In genomic region chr2:150663255-150663654, GRCm38 (mm10) we compare ENCODE assay signal across 10 mouse cellular contexts. TPM values are rescaled to one million over a fixed set of nuclear protein-coding genes. Genes with fewer than 3 reads are reported as not detected.
DNase-seq lines count a peak whose midpoint lies in the region; ATAC-seq lines count a peak whose summit lies in the region.
"Had no signal": no experiment of that assay in that cellular context is flagged by ENCODE, and none has a peak within 500 bp of the region (broad histone marks: within the 10 kb centered on the region; RNA-seq: fewer than 3 reads in every experiment).

No protein-coding gene starts in this region.

- DNase-seq in heart, adult 11 months: peak; percentile 96
- no peak for DNase-seq in heart, postnatal 36 days
- DNase-seq in right cerebral cortex, postnatal 36 days (ENCODE audit: low spot score in 2 of 2): peak; percentile 18 to 62
- no peak for DNase-seq in right cerebral cortex, postnatal 4 days
- no peak for DNase-seq in kidney, adult 9 months
- no peak for DNase-seq in cerebellum, adult 11 months

- H3K36me3 ChIP-seq in intestine, embryonic 16.5 days (ENCODE audit: control insufficient read depth, insufficient read depth, low read length): no peaks in the 10 kb centered on the region

- no peaks in the 10 kb centered on the region for H3K27me3 ChIP-seq in intestine, embryonic 16.5 days (replicated peaks; ENCODE audit: control insufficient read depth, insufficient read depth, low read length)

- no peaks in the 10 kb centered on the region for H3K9me3 ChIP-seq in intestine, embryonic 16.5 days (ENCODE audit: control insufficient read depth, low read length)
- H3K9me3 ChIP-seq: midbrain, embryonic 12.5 days had no signal

- H3K27ac ChIP-seq in intestine, embryonic 16.5 days (ENCODE audit: low read length): peak overlapping the region; percentile 49; the same call in 1 of the 2 replicates
- H3K27ac ChIP-seq: midbrain, embryonic 12.5 days had no signal

- no peak overlapping the region for H3K4me3 ChIP-seq in intestine, embryonic 16.5 days (ENCODE audit: low read length)
- H3K4me3 ChIP-seq: midbrain, embryonic 12.5 days had no signal

- 62% methylated on average over 9 of the region's 9 CpGs for WGBS in intestine, embryonic 16.5 days

- intact Hi-C loops in heart, postnatal 36 days (cut with DNase I): no loop called here

- no peak overlapping the region for H3K4me2 ChIP-seq in intestine, embryonic 16.5 days (ENCODE audit: low read depth, low read length)
- H3K4me2 ChIP-seq: midbrain, embryonic 12.5 days had no signal

- peaks cover 11% of the 10 kb centered on the region for H3K4me1 ChIP-seq in intestine, embryonic 16.5 days (ENCODE audit: control insufficient read depth, insufficient read depth, low read length)

- no peak for ATAC-seq in intestine, embryonic 16.5 days
- no peak for ATAC-seq in monocyte, adult 5-6 weeks (replicated peaks; ENCODE audit: insufficient number of reproducible peaks, low FRiP score, low TSS enrichment, poor library complexity, severe bottlenecking)

- H3K9ac ChIP-seq in intestine, embryonic 16.5 days (ENCODE audit: low read depth, low read length): no peak overlapping the region
- H3K9ac ChIP-seq: midbrain, embryonic 12.5 days had no signal

RNA-seq across cellular contexts. Expression of gene Acss1, which starts 5.0 kb away (rescaled TPM):
- total RNA-seq in heart, postnatal 36 days (2021): 100 to 1,000 TPM; 257 to 310 TPM
- 35.3 and 37.7 TPM in 2 replicates for polyA plus RNA-seq in intestine, embryonic 16.5 days (2015; fragmentation: Nextera tagmentation; extraction: Ambion mirVana)
- 69.1 to 92.7 TPM (median 70.9 TPM) in 3 replicates for total RNA-seq in monocyte, adult 5-6 weeks (2017)

RNA-seq across cellular contexts. Expression of gene Vsx1, which starts 25.9 kb away (rescaled TPM):
- not detected for total RNA-seq in heart, postnatal 36 days (2021)
- not detected in 2 replicates for polyA plus RNA-seq in intestine, embryonic 16.5 days (2015; fragmentation: Nextera tagmentation; extraction: Ambion mirVana)
- total RNA-seq in monocyte, adult 5-6 weeks (2017): not detected in 3 replicates
- polyA plus RNA-seq: kidney, embryonic 14.5 days had no signal

RNA-seq across cellular contexts. Expression of gene Apmap, which starts 54.9 kb away (rescaled TPM):
- total RNA-seq in heart, postnatal 36 days (2021): 10 to 100 TPM; 48.8 to 54.6 TPM
- polyA plus RNA-seq in intestine, embryonic 16.5 days (2015; fragmentation: Nextera tagmentation; extraction: Ambion mirVana): 38.8 and 42.9 TPM in 2 replicates
- 47.1 to 62.5 TPM (median 55.9 TPM) in 3 replicates for total RNA-seq in monocyte, adult 5-6 weeks (2017)

Comparison
In these comparisons a context has a peak if more than half of its experiments do, and no peak if none do; other contexts are left out.
1. DNase-seq: peak in heart, adult 11 months (single experiment) and right cerebral cortex, postnatal 36 days (2 of 2); none in heart, postnatal 36 days (0 of 2), right cerebral cortex, postnatal 4 days (single experiment), kidney, adult 9 months (single experiment) and cerebellum, adult 11 months (single experiment).